Mouse (Mus musculus): ENCODE results near the gene Herc4.
"Not testable (repeated sequence)": the region's sequence is repeated elsewhere in the genome, so short reads cannot be mapped to it uniquely, and the experiment has no call there.

Herc4 gene

GRCm38 (mm10) chr10:63351099-63351498 lies 107.5 kb downstream of the Herc4 start:
- not testable (repeated sequence) for DNase-seq (ENCODE audit: low read depth, low spot score)

GRCm38 (mm10) chr10:63352111-63352510 lies 108.5 kb downstream of the Herc4 start:
- no peak for DNase-seq (ENCODE audit: low read depth, low spot score)

GRCm38 (mm10) chr10:63360502-63360901 lies 116.9 kb downstream of the Herc4 start:
- no peak for DNase-seq (ENCODE audit: low read depth, low spot score)

GRCm38 (mm10) chr10:63365918-63366455 lies 122.4 kb downstream of the Herc4 start:
- DNase-seq (ENCODE audit: low read depth, low spot score) = no peak

GRCm38 (mm10) chr10:63367386-63367785 lies 123.8 kb downstream of the Herc4 start:
- DNase-seq (ENCODE audit: low read depth, low spot score) = no peak

Measured in WW6 (cell line).